Mouse (Mus musculus) forebrain, embryonic 12.5 days (tissue): ENCODE measurements at regions not wholly inside any gene's neighbourhood (a gene's known extent, or its start where the extent isn't known, plus 50 kb on each side); places are given as distances from the start of the nearest gene placed in this dataset.

ENCODE experiments used
- ATAC-seq: fragments of 200-750 bp; cut with Nextera tagmentation; 2 replicates; pipeline ENCODE4 v1.8.0; 2017; ENCODE audit warnings: moderate TSS enrichment; ENCODE audit not compliant: low FRiP score
- H3K27ac ChIP-seq: fragments of 300-500 bp; sonication (generic); 2 replicates; pipeline ENCODE4 v1.5.1; 2016; ENCODE audit warnings: mild to moderate bottlenecking
- H3K27me3 ChIP-seq: fragments of 300-500 bp; sonication (generic); 2 replicates; pipeline ENCODE4 v1.6.1; 2016; ENCODE audit warnings: mild to moderate bottlenecking
- H3K36me3 ChIP-seq: fragments of 300-500 bp; sonication (generic); replicated peaks from 2 replicates; pipeline ENCODE4 v1.6.1; 2016; ENCODE audit warnings: mild to moderate bottlenecking
- H3K4me1 ChIP-seq: fragments of 300-500 bp; sonication (generic); 2 replicates; pipeline ENCODE4 v1.6.1; 2016
- H3K4me2 ChIP-seq: fragments of 300-500 bp; sonication (generic); 2 replicates; pipeline ENCODE4 v1.6.1; 2016; ENCODE audit warnings: mild to moderate bottlenecking, moderate library complexity
- H3K4me3 ChIP-seq: fragments of 300-500 bp; sonication (generic); replicated peaks from 2 replicates; pipeline ENCODE4 v1.5.1; 2016; ENCODE audit warnings: mild to moderate bottlenecking
- H3K9ac ChIP-seq: fragments of 300-500 bp; sonication (generic); 2 replicates; pipeline ENCODE4 v1.6.1; 2016; ENCODE audit warnings: mild to moderate bottlenecking
- H3K9me3 ChIP-seq: fragments of 300-500 bp; sonication (generic); 2 replicates; pipeline ENCODE4 v1.6.1; 2016
- WGBS: fragments of 180-500 bp; shearing (Covaris S2); methylation state at CpG from one replicate; pipeline ENCODE4 v1.1.7; 2016; 5-methylcytosine and 5-hydroxymethylcytosine counted together

DNA sequence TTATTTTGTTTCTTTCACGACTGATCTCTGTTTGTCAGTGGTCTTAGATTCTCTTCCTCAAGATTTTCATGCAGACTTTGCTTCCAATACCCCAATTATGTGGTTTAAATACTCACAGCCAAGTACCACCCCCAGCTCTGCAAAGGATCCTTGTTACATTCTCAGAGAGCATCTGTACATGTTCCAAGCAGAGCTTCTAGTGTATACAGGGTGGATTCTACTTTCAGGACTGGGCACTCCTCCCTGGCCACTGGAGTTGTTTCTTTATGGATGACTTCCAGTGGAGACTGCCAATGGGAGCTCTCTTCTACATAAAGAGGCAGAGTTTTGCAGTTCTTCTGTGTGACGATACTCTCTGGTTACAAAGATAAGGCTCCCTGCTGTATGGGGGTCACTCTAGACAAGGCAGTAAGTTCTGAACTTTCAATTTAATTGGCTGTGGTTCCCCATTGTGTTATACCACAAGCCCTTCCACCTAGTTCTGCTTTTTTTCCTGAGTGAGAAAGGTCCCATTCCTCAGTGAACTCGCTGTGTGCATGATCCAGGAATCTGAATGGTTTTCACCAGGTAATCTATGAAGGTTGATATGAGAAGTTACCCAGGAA is 240.4 kb upstream of the Kcnj16 start:
- H3K4me1 ChIP-seq, result no peaks in the 10 kb centered on the region
- H3K4me2 ChIP-seq, result no peak overlapping the region
- H3K27me3 ChIP-seq, result no peaks in the 10 kb centered on the region
- H3K9ac ChIP-seq, result no peak overlapping the region
- H3K4me3 ChIP-seq, result no peak overlapping the region
- H3K36me3 ChIP-seq, result no peaks in the 10 kb centered on the region
- 78% methylated on average over 3 of the region's 3 CpGs for WGBS
- no peaks in the 10 kb centered on the region for H3K9me3 ChIP-seq
- no peak overlapping the region for H3K27ac ChIP-seq
- no peak for ATAC-seq

DNA sequence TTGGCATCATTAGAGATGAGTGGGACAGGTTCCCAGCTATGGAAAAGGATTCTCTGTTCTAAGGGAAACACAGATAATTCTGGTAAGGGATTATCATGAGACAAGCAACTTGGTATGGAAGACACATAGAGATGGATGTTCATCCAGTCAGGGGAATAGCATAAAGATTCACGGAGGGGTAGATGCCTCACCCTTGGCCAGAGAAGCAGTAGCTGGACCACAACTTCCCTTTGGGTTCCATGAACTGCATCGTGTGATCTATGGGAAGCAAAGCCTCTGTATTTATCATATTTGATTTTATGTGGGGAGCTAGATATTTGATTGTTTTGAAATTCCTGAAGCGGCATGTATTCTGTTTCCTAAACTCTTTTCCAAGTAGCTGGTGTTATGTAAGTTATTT is 236.3 kb upstream of the Kcnj16 start:
- Histone ChIP-seq H3K36me3 (no peaks in the 10 kb centered on the region), H3K4me1 (no peaks in the 10 kb centered on the region), H3K27ac (no peak overlapping the region), H3K4me3 (no peak overlapping the region), H3K9me3 (no peaks in the 10 kb centered on the region), H3K27me3 (no peaks in the 10 kb centered on the region), H3K4me2 (no peak overlapping the region), H3K9ac (no peak overlapping the region)
- no peak for ATAC-seq
- 93% methylated on average over 3 of the region's 3 CpGs for WGBS

- Histone ChIP-seq H3K4me2 (no peak overlapping the region), H3K9me3 (no peaks in the 10 kb centered on the region), H3K27me3 (no peaks in the 10 kb centered on the region), H3K27ac (no peak overlapping the region), H3K4me1 (no peaks in the 10 kb centered on the region), H3K36me3 (no peaks in the 10 kb centered on the region), H3K4me3 (no peak overlapping the region), H3K9ac (no peak overlapping the region)
- no peak for ATAC-seq
Observed at GRCm38 (mm10) chr11:110774128-110774527, 193.7 kb upstream of the Kcnj16 start.

DNA sequence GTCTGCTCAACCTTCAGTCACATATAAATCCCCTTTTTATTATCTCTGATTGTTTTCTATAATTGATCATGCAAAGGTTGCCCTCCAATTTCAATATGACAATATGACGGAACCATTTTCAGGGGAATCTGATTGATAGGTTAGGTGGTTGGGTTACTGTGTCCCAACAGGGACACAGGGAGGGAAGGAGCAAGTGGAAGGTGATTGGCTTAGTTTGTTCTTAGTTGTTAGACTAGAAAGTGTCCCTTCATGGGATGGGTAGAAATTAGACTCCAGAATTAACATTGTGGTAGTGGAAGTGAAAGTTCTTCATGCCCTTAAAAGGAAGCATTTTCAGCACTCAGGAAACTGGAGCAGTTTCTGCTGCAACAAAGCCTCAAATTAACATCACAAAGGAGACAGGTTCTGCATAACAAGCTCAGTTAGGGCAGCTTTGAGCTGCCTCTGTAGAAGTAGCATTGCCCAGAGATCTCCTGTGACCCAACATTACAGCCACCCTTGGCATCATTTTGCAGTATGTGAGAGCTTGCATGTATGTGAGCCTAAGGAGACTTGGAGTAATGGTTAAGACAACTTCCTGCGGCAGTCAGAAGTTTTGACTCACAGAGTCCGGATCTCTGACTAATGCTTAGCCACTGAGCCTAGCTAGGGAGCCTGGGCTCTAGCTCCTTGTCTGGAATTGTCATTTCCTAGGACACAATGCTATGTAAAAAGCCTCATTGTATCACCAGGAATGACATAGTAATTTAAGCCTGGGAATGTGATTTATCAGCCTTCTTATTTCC is 186.1 kb upstream of the Kcnj16 start:
- no peaks in the 10 kb centered on the region for H3K36me3 ChIP-seq
- peak; percentile 57; the same call in 1 of the 2 replicates for ATAC-seq
- H3K4me2 ChIP-seq, result no peak overlapping the region
- H3K9ac ChIP-seq, result no peak overlapping the region
- H3K9me3 ChIP-seq, result no peaks in the 10 kb centered on the region
- no peak overlapping the region for H3K4me3 ChIP-seq
- H3K4me1 ChIP-seq, result peaks cover 13% of the 10 kb centered on the region
- no peaks in the 10 kb centered on the region for H3K27me3 ChIP-seq
- 46% methylated on average over 3 of the region's 3 CpGs for WGBS
- H3K27ac ChIP-seq, result 0 out of 2 replicates have a peak overlapping the region, but pooled peaks have one; percentile 26

- 84% methylated on average over 4 of the region's 4 CpGs for WGBS
- Histone ChIP-seq H3K36me3 (no peaks in the 10 kb centered on the region), H3K9ac (no peak overlapping the region), H3K9me3 (no peaks in the 10 kb centered on the region), H3K4me1 (no peaks in the 10 kb centered on the region), H3K4me2 (no peak overlapping the region), H3K4me3 (no peak overlapping the region), H3K27me3 (no peaks in the 10 kb centered on the region), H3K27ac (no peak overlapping the region)
- no peak for ATAC-seq
Observed at GRCm38 (mm10) chr11:110789537-110789936, 178.3 kb upstream of the Kcnj16 start.

DNA sequence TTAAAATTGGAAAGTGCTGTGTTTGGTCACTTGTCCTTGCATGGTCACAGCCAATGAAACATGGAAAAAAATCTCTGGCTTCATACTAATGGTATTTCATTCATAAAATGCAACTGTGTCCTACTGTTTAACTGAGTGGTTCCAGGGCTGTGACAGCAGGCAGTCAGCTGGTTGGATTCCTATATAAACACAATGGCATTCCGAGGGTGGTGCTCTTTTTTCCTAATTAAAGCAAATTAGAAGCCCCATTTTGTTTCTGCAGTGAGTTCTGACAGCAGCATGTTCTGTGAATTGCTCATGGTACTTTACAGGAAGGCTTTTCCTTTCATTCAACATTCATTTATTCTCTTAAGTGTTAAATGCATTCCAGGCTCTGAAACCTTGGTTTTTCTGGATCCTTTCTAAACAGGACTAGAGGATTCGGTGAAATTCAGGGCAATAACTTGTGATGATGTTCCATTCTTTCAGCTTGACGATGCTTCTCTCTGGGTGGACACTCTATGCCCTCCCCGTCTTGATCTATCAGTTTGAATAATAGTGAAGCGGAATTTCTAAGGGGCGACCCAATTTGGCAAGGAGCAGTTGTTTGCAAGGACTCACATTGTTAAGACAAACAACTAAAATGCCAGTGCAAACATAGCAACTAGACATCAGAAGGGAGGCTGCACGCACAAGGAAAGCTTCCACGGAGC is 167.8 kb upstream of the Kcnj16 start:
- 32% methylated on average over 8 of the region's 8 CpGs for whole genome bisulfite sequencing
- H3K27me3 ChIP-seq, result no peaks in the 10 kb centered on the region
- H3K27ac ChIP-seq, result no peak overlapping the region
- no peaks in the 10 kb centered on the region for H3K36me3 ChIP-seq
- H3K9me3 ChIP-seq, result no peaks in the 10 kb centered on the region
- H3K4me1 ChIP-seq, result peaks cover 4% of the 10 kb centered on the region; the same call in 1 of the 2 replicates
- H3K9ac ChIP-seq, result no peak overlapping the region
- H3K4me2 ChIP-seq, result no peak overlapping the region
- ATAC-seq, result peak; percentile 49; the same call in 1 of the 2 replicates
- no peak overlapping the region for H3K4me3 ChIP-seq

DNA sequence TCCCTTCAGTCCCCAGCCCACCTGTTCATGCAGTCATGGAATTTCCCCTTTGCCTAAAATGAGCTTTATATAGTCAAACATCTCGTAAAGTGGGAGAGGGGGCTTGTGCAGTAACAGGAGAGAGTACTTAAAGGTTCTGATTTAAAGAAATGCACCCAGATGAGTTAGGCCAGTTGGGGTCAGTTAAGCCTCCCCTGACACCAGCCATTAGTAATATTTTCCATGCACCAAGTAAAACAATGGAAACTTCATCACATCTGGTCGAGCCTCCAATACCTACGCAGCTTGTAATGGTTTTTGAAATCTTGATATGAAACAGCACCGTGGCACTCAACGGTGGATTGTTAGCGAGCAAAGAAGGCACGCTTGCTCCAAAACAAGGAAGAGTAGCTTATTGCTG is 165.8 kb upstream of the Kcnj16 start:
- H3K4me1 ChIP-seq, result peaks cover 4% of the 10 kb centered on the region; the same call in 1 of the 2 replicates
- no peak overlapping the region for H3K9ac ChIP-seq
- ATAC-seq, result no peak

DNA sequence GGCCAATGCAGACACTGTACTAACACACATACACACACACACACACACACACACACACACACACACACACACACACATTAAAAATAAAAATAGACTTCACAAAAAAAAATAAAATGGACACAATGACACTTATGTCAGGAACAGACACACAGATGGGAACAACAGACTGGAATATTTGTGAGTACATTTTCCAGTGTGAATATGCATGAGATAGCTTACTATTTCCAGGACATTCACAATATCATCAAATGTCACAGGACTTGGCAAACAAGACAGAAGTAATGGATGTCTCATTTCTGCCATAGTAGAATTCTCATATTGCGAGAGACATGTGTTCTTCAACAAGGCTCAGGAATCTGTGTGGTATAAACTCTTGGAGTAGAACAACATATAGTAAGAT is 163.8 kb upstream of the Kcnj16 start:
- H3K4me3 ChIP-seq, result no peak overlapping the region
- no peaks in the 10 kb centered on the region for H3K9me3 ChIP-seq
- H3K4me1 ChIP-seq, result peaks cover 4% of the 10 kb centered on the region; the same call in 1 of the 2 replicates
- no peak overlapping the region for H3K4me2 ChIP-seq
- no peak overlapping the region for H3K9ac ChIP-seq
- no peaks in the 10 kb centered on the region for H3K36me3 ChIP-seq
- H3K27ac ChIP-seq, result no peak overlapping the region
- 95% methylated on average over 1 of the region's 1 CpGs for WGBS
- no peak for ATAC-seq
- no peaks in the 10 kb centered on the region for H3K27me3 ChIP-seq

More for the DNA sequence above, 165.8 kb upstream of the Kcnj16 start:
- Histone ChIP-seq H3K4me2 (no peak overlapping the region), H3K27ac (no peak overlapping the region), H3K4me3 (no peak overlapping the region), H3K27me3 (no peaks in the 10 kb centered on the region), H3K9me3 (no peaks in the 10 kb centered on the region), H3K36me3 (no peaks in the 10 kb centered on the region)
- WGBS, result 86% methylated on average over 7 of the region's 7 CpGs

DNA sequence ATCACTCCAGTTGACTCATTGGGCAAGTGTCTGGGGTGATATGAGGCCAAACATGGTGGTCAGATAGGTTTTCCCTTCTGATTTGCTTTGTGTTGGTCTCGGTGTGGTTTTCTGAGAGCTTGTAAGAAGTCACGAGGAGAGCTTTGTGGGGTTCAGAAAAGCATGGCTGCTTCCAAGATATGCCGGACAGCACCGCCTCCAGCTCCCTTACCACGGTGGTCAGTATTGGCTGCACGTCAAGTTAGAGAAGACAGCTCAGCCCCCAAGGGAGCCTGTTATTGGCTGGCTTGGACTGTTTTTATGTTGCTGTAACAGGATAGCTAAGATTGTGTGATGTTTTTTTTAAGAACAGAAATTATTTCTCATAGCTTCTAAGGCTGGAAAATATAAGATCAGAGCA is 154.7 kb upstream of the Kcnj16 start:
- ATAC-seq, result no peak
- Histone ChIP-seq H3K36me3 (no peaks in the 10 kb centered on the region), H3K4me3 (no peak overlapping the region), H3K9me3 (no peaks in the 10 kb centered on the region), H3K9ac (no peak overlapping the region), H3K4me1 (no peaks in the 10 kb centered on the region), H3K27me3 (no peaks in the 10 kb centered on the region), H3K4me2 (no peak overlapping the region), H3K27ac (no peak overlapping the region)
- WGBS, result 89% methylated on average over 6 of the region's 6 CpGs

- no peak overlapping the region for H3K4me2 ChIP-seq
- H3K27ac ChIP-seq, result no peak overlapping the region
- H3K9ac ChIP-seq, result no peak overlapping the region
- no peaks in the 10 kb centered on the region for H3K9me3 ChIP-seq
- no peak for ATAC-seq
- no peak overlapping the region for H3K4me3 ChIP-seq
- H3K4me1 ChIP-seq, result no peaks in the 10 kb centered on the region
- WGBS, result 95% methylated on average over 9 of the region's 9 CpGs
- no peaks in the 10 kb centered on the region for H3K27me3 ChIP-seq
- H3K36me3 ChIP-seq, result no peaks in the 10 kb centered on the region
Observed at GRCm38 (mm10) chr11:110814732-110815131, 153.1 kb upstream of the Kcnj16 start.

GRCm38 (mm10) chr11:110815206-110815605 is 152.6 kb upstream of the Kcnj16 start:
- Histone ChIP-seq H3K4me2 (no peak overlapping the region), H3K27me3 (no peaks in the 10 kb centered on the region), H3K27ac (no peak overlapping the region), H3K9me3 (no peaks in the 10 kb centered on the region), H3K4me3 (no peak overlapping the region), H3K9ac (no peak overlapping the region), H3K36me3 (no peaks in the 10 kb centered on the region), H3K4me1 (no peaks in the 10 kb centered on the region)
- ATAC-seq, result no peak
- 86% methylated on average over 7 of the region's 7 CpGs for WGBS

GRCm38 (mm10) chr11:110828584-110828983 is 139.2 kb upstream of the Kcnj16 start:
- Histone ChIP-seq H3K27ac (no peak overlapping the region), H3K27me3 (no peaks in the 10 kb centered on the region), H3K36me3 (no peaks in the 10 kb centered on the region), H3K9me3 (no peaks in the 10 kb centered on the region), H3K9ac (no peak overlapping the region), H3K4me1 (no peaks in the 10 kb centered on the region), H3K4me3 (no peak overlapping the region), H3K4me2 (no peak overlapping the region)
- ATAC-seq, result no peak
- WGBS, result 84% methylated on average over 5 of the region's 5 CpGs
